Mouse (Mus musculus) hindbrain, embryonic 11.5 days (tissue): ENCODE data around the gene Foxp3. TPM values are rescaled to one million over a fixed set of nuclear protein-coding genes. Genes with fewer than 3 reads are reported as not detected.
A peak's percentile ranks its signal among the peaks of the same experiment; 100 is the strongest.

Experiments used
- ATAC-seq: fragments of 200-750 bp; cut with Nextera tagmentation; 2 replicates; pipeline ENCODE4 v1.8.0; 2017; ENCODE audit warnings: mild to moderate bottlenecking, moderate TSS enrichment, moderate library complexity; ENCODE audit not compliant: low FRiP score
- DNase-seq: peaks from one replicate; pipeline ENCODE4 v3.0.0-alpha.2; 2015; ENCODE audit warnings: low spot score
- H3K27ac ChIP-seq: fragments of 300-500 bp; sonication (generic); 2 replicates; pipeline ENCODE4 v1.5.1; 2014; ENCODE audit warnings: mild to moderate bottlenecking, low read depth, low read length
- H3K27me3 ChIP-seq: fragments of 300-500 bp; sonication (generic); 2 replicates; pipeline ENCODE4 v1.6.1; 2014; ENCODE audit warnings: mild to moderate bottlenecking, low read length, moderate library complexity, mixed read lengths; ENCODE audit not compliant: control insufficient read depth, insufficient read depth
- H3K36me3 ChIP-seq: fragments of 300-500 bp; sonication (generic); 2 replicates; pipeline ENCODE4 v1.6.1; 2014; ENCODE audit warnings: mild to moderate bottlenecking, low read length, moderate library complexity, mixed read lengths; ENCODE audit not compliant: control insufficient read depth, insufficient read depth
- H3K4me1 ChIP-seq: fragments of 300-500 bp; sonication (generic); replicated peaks from 2 replicates; pipeline ENCODE4 v1.6.1; 2014; ENCODE audit warnings: low read length, mixed read lengths; ENCODE audit not compliant: control insufficient read depth, insufficient read depth
- H3K4me2 ChIP-seq: fragments of 300-500 bp; sonication (generic); replicated peaks from 2 replicates; pipeline ENCODE4 v1.6.1; 2014; ENCODE audit warnings: mild to moderate bottlenecking, low read depth, low read length
- H3K4me3 ChIP-seq: fragments of 300-500 bp; sonication (generic); 2 replicates; pipeline ENCODE4 v1.5.1; 2014; ENCODE audit warnings: low read depth, low read length
- H3K9ac ChIP-seq: fragments of 300-500 bp; sonication (generic); 2 replicates; pipeline ENCODE4 v1.6.1; 2014; ENCODE audit warnings: low read depth, low read length
- H3K9me3 ChIP-seq: fragments of 300-500 bp; sonication (generic); 2 replicates; pipeline ENCODE4 v1.6.1; 2016; ENCODE audit warnings: low read length; ENCODE audit not compliant: control insufficient read depth
- WGBS: fragments of 180-500 bp; shearing (Covaris S2); extraction: QIAGEN DNeasy Blood & Tissue Kit; methylation state at CpG from one replicate; pipeline ENCODE4 v1.1.7; 2014; 5-methylcytosine and 5-hydroxymethylcytosine counted together
- polyA plus RNA-seq: library from polyadenylated mRNA; unstranded; fragments of >200 nt; fragmentation: Nextera tagmentation; extraction: Ambion mirVana; gene quantifications from 2 replicates; pipeline ENCODE4 v1.2.1, GENCODE M21; 2014

The Foxp3 gene
- polyA plus RNA-seq = 0.10 TPM in 1 of 2 replicates, not detected in the other

- WGBS = 33% methylated on average over 39 of the region's 72 CpGs
- peak; percentile 22 for ATAC-seq
- Histone ChIP-seq H3K27ac (peak within 1 kb of the TSS; percentile 71), H3K9me3 (no peaks in the 10 kb centered on the region), H3K36me3 (no peaks in the 10 kb centered on the region), H3K9ac (peak within 1 kb of the TSS; percentile 72), H3K4me3 (peak within 1 kb of the TSS; percentile 54), H3K27me3 (no peaks in the 10 kb centered on the region), H3K4me2 (peak within 1 kb of the TSS; percentile 56), H3K4me1 (no peaks in the 10 kb centered on the region)
- DNase-seq = peak; percentile 30
Measured at GRCm38 (mm10) chrX:7573176-7574086, at the start of gene Foxp3. Gene Foxp3, plus strand, starts transcription at chrX:7573644.

GRCm38 (mm10) chrX:7524961-7525360 lies 48.5 kb upstream of the Foxp3 start:
- ATAC-seq (no peak), DNase-seq (no peak)
- 40% methylated on average over 3 of the region's 3 CpGs for WGBS
- Histone ChIP-seq H3K27me3 (no peaks in the 10 kb centered on the region), H3K4me2 (no peak overlapping the region), H3K9ac (no peak overlapping the region), H3K36me3 (no peaks in the 10 kb centered on the region), H3K27ac (no peak overlapping the region), H3K4me3 (no peak overlapping the region), H3K4me1 (no peaks in the 10 kb centered on the region), H3K9me3 (no peaks in the 10 kb centered on the region)

GRCm38 (mm10) chrX:7553474-7553873 lies 20.0 kb upstream of the Foxp3 start:
- H3K9me3 ChIP-seq = no peaks in the 10 kb centered on the region
- no peak overlapping the region for H3K4me2 ChIP-seq
- no peaks in the 10 kb centered on the region for H3K4me1 ChIP-seq
- no peak overlapping the region for H3K4me3 ChIP-seq
- no peak overlapping the region for H3K9ac ChIP-seq
- no peak for DNase-seq
- no peak for ATAC-seq
- H3K27ac ChIP-seq = no peak overlapping the region
- whole genome bisulfite sequencing = 87% methylated on average over 4 of the region's 4 CpGs
- no peaks in the 10 kb centered on the region for H3K36me3 ChIP-seq
- H3K27me3 ChIP-seq = no peaks in the 10 kb centered on the region

- H3K9me3 ChIP-seq = no peaks in the 10 kb centered on the region
- 21% methylated on average over 2 of the region's 2 CpGs for WGBS
- H3K4me1 ChIP-seq = no peaks in the 10 kb centered on the region
- DNase-seq = no peak
- no peak overlapping the region for H3K27ac ChIP-seq
- H3K4me3 ChIP-seq = no peak overlapping the region
- no peaks in the 10 kb centered on the region for H3K36me3 ChIP-seq
- no peaks in the 10 kb centered on the region for H3K27me3 ChIP-seq
- H3K4me2 ChIP-seq = no peak overlapping the region
- H3K9ac ChIP-seq = no peak overlapping the region
- no peak for ATAC-seq
Measured at GRCm38 (mm10) chrX:7563076-7563475, 10.4 kb upstream of the Foxp3 start.

- no peak overlapping the region for H3K4me2 ChIP-seq
- H3K9ac ChIP-seq = no peak overlapping the region
- DNase-seq = no peak
- H3K36me3 ChIP-seq = no peaks in the 10 kb centered on the region
- no peaks in the 10 kb centered on the region for H3K9me3 ChIP-seq
- no peak for ATAC-seq
- H3K27ac ChIP-seq = no peak overlapping the region
- H3K4me1 ChIP-seq = no peaks in the 10 kb centered on the region
- no peak overlapping the region for H3K4me3 ChIP-seq
- 92% methylated on average over 6 of the region's 6 CpGs for WGBS
- no peaks in the 10 kb centered on the region for H3K27me3 ChIP-seq
Measured at GRCm38 (mm10) chrX:7566352-7566751, 7.1 kb upstream of the Foxp3 start.

GRCm38 (mm10) chrX:7567491-7567890 lies 6.0 kb upstream of the Foxp3 start:
- H3K27ac ChIP-seq = no peak overlapping the region
- H3K9me3 ChIP-seq = no peaks in the 10 kb centered on the region
- ATAC-seq (no peak), DNase-seq (no peak)
- H3K9ac ChIP-seq = no peak overlapping the region
- no peak overlapping the region for H3K4me2 ChIP-seq
- H3K4me3 ChIP-seq = no peak overlapping the region
- 83% methylated on average over 8 of the region's 9 CpGs for WGBS
- no peaks in the 10 kb centered on the region for H3K36me3 ChIP-seq
- no peaks in the 10 kb centered on the region for H3K27me3 ChIP-seq
- no peaks in the 10 kb centered on the region for H3K4me1 ChIP-seq

GRCm38 (mm10) chrX:7570481-7571175 lies 2.8 kb upstream of the Foxp3 start:
- DNase-seq (no peak), ATAC-seq (no peak)
- H3K27me3 ChIP-seq = no peaks in the 10 kb centered on the region
- H3K9ac ChIP-seq = no peak overlapping the region
- WGBS = 61% methylated on average over 7 of the region's 7 CpGs
- no peaks in the 10 kb centered on the region for H3K4me1 ChIP-seq
- H3K4me3 ChIP-seq = no peak overlapping the region
- no peak overlapping the region for H3K27ac ChIP-seq
- no peaks in the 10 kb centered on the region for H3K36me3 ChIP-seq
- no peaks in the 10 kb centered on the region for H3K9me3 ChIP-seq
- H3K4me2 ChIP-seq = no peak overlapping the region

- H3K9ac ChIP-seq = no peak overlapping the region
- no peak overlapping the region for H3K4me3 ChIP-seq
- no peak overlapping the region for H3K27ac ChIP-seq
- H3K27me3 ChIP-seq = no peaks in the 10 kb centered on the region
- DNase-seq (no peak), ATAC-seq (no peak)
- WGBS = 93% methylated on average over 9 of the region's 9 CpGs
- H3K4me2 ChIP-seq = no peak overlapping the region
- no peaks in the 10 kb centered on the region for H3K36me3 ChIP-seq
- no peaks in the 10 kb centered on the region for H3K4me1 ChIP-seq
- no peaks in the 10 kb centered on the region for H3K9me3 ChIP-seq
Measured at GRCm38 (mm10) chrX:7571565-7572136, 1.8 kb upstream of the Foxp3 start.
